Mouse (Mus musculus) heart, embryonic 15.5 days (tissue): ENCODE results near the gene Zfyve19. TPM values are rescaled to one million over a fixed set of nuclear protein-coding genes. Genes with fewer than 3 reads are reported as not detected.

Experiments used
- ATAC-seq: fragments of 200-750 bp; cut with Nextera tagmentation; replicated peaks from 2 replicates; pipeline ENCODE4 v1.8.0; 2017; ENCODE audit warnings: low read depth, moderate TSS enrichment; ENCODE audit not compliant: insufficient number of reproducible peaks, insufficient read depth, low FRiP score
- H3K27ac ChIP-seq: fragments of 300-500 bp; sonication (generic); 2 replicates; pipeline ENCODE4 v1.5.1; 2015; ENCODE audit warnings: mild to moderate bottlenecking, inconsistent platforms
- H3K27me3 ChIP-seq: fragments of 300-500 bp; sonication (generic); 2 replicates; pipeline ENCODE4 v1.6.1; 2015; ENCODE audit warnings: inconsistent platforms
- H3K36me3 ChIP-seq: fragments of 300-500 bp; sonication (generic); 2 replicates; pipeline ENCODE4 v1.6.1; 2015; ENCODE audit warnings: mild to moderate bottlenecking, inconsistent platforms
- H3K4me1 ChIP-seq: fragments of 300-500 bp; sonication (generic); replicated peaks from 2 replicates; pipeline ENCODE4 v1.6.1; 2015; ENCODE audit warnings: inconsistent platforms
- H3K4me2 ChIP-seq: fragments of 300-500 bp; sonication (generic); 2 replicates; pipeline ENCODE4 v1.6.1; 2015; ENCODE audit warnings: inconsistent platforms, mild to moderate bottlenecking, moderate library complexity
- H3K4me3 ChIP-seq: fragments of 300-500 bp; sonication (generic); 2 replicates; pipeline ENCODE4 v1.5.1; 2015; ENCODE audit warnings: mild to moderate bottlenecking, inconsistent platforms
- H3K9ac ChIP-seq: fragments of 300-500 bp; sonication (generic); 2 replicates; pipeline ENCODE4 v1.6.1; 2015; ENCODE audit warnings: mild to moderate bottlenecking, inconsistent platforms
- H3K9me3 ChIP-seq: fragments of 300-500 bp; sonication (generic); replicated peaks from 2 replicates; pipeline ENCODE4 v1.6.1; 2016; ENCODE audit warnings: inconsistent platforms
- WGBS: fragments of 180-500 bp; shearing (Covaris S2); methylation state at CpG from one replicate; pipeline ENCODE4 v1.1.7; 2015; ENCODE audit warnings: mixed read lengths; 5-methylcytosine and 5-hydroxymethylcytosine counted together
- polyA plus RNA-seq: library from polyadenylated mRNA; unstranded; fragments of >200 nt; fragmentation: Nextera tagmentation; extraction: Ambion mirVana; gene quantifications from 2 replicates; pipeline ENCODE4 v1.2.1, GENCODE M21; 2015

Gene Zfyve19
- 29.7 and 36.3 TPM in 2 replicates for polyA plus RNA-seq

DNA sequence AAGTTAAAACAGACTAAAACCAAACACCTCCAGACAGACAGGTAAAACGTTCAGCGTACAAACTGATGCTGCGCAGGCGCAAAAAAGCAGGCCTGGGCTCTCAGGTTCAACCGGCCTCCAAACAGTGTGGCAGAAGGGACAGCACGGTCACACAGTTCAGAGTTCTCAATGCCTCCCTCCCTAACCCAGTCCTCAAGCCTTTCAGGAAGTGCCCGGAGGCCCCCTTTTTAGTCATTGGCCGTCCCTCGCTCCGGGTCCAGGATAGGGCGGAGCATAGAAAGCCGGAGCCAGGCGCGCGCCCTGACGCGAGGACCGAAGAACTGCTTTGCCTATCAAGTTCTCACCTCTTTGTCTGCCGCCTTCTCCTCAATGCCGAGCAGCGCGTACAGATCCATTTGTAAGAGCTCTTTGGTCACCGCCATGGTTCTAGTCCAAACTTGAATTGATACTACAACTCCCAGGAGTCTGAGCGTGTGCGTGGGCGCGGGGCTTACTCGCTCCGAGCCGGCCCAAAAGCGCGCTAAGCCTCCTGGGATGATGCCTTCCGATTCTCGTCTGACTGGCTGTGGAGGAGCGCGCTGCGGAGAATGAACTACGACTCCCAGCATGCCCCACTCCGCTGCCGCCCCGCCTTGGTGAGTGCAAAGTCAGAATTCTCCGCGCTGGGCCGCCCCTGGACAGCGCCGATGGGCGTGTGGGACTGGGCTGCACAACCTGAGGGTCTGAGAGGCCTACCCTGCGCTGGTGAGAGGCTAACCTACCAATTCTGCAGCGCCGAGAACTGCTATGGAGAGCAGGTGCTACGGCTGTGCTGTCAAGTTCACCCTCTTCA lies at the start of gene Zfyve19, which contains the start of gene Dnajc17:
Zfyve19 (plus strand) TSS at position 274 of the 832 bp plus-strand sequence.
Dnajc17 (minus strand) TSS at position 452 of the 832 bp plus-strand sequence.
- under 1% methylated on average over 51 of the region's 51 CpGs for WGBS
- H3K4me1 ChIP-seq: peaks cover 18% of the 10 kb centered on the region
- H3K27ac ChIP-seq: peak within 1 kb of the TSS; percentile 93
- ATAC-seq: peak; percentile 95
- H3K27me3 ChIP-seq: no peaks in the 10 kb centered on the region
- H3K9ac ChIP-seq: peak within 1 kb of the TSS; percentile 79
- peak within 1 kb of the TSS; percentile 89 for H3K4me3 ChIP-seq
- peak within 1 kb of the TSS; percentile 64 for H3K4me2 ChIP-seq
- no peaks in the 10 kb centered on the region for H3K9me3 ChIP-seq
- peaks cover 30% of the 10 kb centered on the region for H3K36me3 ChIP-seq

DNA sequence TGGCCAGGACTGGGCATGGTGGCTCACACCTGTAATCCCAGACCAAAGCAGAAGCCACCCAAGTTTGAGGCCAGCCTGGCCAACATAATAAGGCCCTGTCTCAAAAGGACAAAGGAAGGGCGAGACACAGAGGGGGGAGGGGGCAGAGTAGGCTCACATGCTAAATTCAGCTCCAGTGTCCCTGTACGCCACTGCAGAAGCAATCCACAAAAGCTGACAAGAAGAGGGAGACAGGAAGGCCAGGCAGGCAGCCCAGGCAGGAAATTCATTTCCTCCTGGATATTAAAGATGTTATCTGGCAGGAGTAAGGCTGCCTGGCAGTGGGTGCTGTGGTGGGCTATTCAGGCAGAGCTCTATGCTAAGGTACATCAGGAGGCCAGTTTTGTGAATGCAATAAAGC lies 47.2 kb upstream of the Zfyve19 start:
- no peak overlapping the region for H3K9ac ChIP-seq
- peaks cover 11% of the 10 kb centered on the region for H3K4me1 ChIP-seq
- no peak for ATAC-seq
- no peaks in the 10 kb centered on the region for H3K36me3 ChIP-seq
- 22% methylated on average over 2 of the region's 2 CpGs for WGBS
- H3K27ac ChIP-seq: peak overlapping the region; percentile 31
- no peaks in the 10 kb centered on the region for H3K9me3 ChIP-seq
- H3K4me2 ChIP-seq: no peak overlapping the region
- H3K27me3 ChIP-seq: peaks cover 9% of the 10 kb centered on the region; the same call in 1 of the 2 replicates
- no peak overlapping the region for H3K4me3 ChIP-seq

DNA sequence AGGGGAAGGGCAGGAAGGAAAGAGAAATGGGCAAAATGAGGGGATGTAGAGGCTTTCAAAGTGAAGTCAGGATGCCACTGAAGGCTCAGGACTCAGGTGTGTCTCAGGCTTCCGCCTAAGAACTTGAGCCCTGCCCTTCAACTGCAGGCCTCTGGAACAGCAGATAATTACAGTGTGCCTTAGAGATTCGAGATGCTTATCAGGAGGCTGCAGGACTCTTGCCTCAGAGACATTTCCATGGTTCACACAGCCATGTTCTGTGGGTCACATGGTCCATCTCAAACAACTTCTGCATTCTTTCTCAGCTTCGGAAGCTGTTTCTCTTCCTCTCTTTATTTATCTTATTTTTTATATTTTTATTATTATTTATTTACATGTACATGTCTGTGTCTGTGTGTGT lies 45.3 kb upstream of the Zfyve19 start:
- peaks cover 20% of the 10 kb centered on the region for H3K27me3 ChIP-seq
- 59% methylated on average over 3 of the region's 3 CpGs for WGBS
- no peak overlapping the region for H3K4me3 ChIP-seq
- no peaks in the 10 kb centered on the region for H3K9me3 ChIP-seq
- no peaks in the 10 kb centered on the region for H3K36me3 ChIP-seq
- no peak overlapping the region for H3K4me2 ChIP-seq
- no peak for ATAC-seq
- no peak overlapping the region for H3K27ac ChIP-seq
- H3K4me1 ChIP-seq: peaks cover 23% of the 10 kb centered on the region
- H3K9ac ChIP-seq: no peak overlapping the region

DNA sequence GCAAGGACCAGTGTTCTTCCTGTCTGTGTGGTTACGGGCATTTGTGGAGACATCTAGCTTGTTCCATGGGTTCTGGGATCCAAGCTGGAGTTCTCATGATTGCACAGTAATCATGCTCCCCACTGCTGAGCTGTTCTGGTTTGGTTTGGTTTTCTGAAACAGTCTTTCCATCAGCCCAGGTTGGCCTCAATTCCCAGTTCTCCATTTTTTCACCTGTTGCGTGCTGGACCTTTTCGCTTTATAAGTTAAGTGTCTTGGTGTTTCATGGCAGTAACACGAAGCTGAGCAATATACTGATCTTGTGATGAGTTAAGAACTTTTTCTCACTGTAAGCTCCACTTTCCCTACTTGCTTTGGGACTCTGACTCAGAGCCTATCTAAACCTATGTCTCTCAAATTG lies 44.4 kb upstream of the Zfyve19 start:
- 82% methylated on average over 4 of the region's 4 CpGs for WGBS
- H3K27me3 ChIP-seq: peaks cover 21% of the 10 kb centered on the region
- no peak for ATAC-seq
- no peaks in the 10 kb centered on the region for H3K9me3 ChIP-seq
- peaks cover 23% of the 10 kb centered on the region for H3K4me1 ChIP-seq
- H3K4me3 ChIP-seq: no peak overlapping the region
- no peaks in the 10 kb centered on the region for H3K36me3 ChIP-seq
- no peak overlapping the region for H3K27ac ChIP-seq
- no peak overlapping the region for H3K9ac ChIP-seq
- no peak overlapping the region for H3K4me2 ChIP-seq

DNA sequence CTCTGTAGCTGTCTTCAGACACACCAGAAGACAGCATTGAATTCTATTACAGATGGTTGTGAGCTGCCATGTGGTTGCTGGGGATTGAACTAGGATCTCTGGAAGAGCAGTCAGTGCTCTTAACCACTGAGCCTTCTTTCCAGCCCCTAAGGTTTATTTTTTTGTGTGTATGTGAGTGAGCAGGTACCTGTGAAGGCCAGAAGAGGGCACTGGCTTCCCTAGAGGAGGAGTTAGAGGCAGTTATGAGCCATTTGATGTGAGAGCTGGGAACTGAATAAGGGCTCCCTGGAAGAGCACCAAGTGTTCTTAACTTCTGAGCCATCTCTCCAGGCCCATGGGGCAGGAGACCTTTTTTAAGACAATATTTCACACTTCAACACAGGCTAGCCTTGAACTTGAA lies 43.0 kb upstream of the Zfyve19 start:
- H3K27me3 ChIP-seq: peaks cover 21% of the 10 kb centered on the region
- H3K4me3 ChIP-seq: no peak overlapping the region
- no peak overlapping the region for H3K9ac ChIP-seq
- no peaks in the 10 kb centered on the region for H3K36me3 ChIP-seq
- peaks cover 23% of the 10 kb centered on the region for H3K4me1 ChIP-seq
- ATAC-seq: no peak
- no peak overlapping the region for H3K4me2 ChIP-seq
- no peak overlapping the region for H3K27ac ChIP-seq
- H3K9me3 ChIP-seq: no peaks in the 10 kb centered on the region

DNA sequence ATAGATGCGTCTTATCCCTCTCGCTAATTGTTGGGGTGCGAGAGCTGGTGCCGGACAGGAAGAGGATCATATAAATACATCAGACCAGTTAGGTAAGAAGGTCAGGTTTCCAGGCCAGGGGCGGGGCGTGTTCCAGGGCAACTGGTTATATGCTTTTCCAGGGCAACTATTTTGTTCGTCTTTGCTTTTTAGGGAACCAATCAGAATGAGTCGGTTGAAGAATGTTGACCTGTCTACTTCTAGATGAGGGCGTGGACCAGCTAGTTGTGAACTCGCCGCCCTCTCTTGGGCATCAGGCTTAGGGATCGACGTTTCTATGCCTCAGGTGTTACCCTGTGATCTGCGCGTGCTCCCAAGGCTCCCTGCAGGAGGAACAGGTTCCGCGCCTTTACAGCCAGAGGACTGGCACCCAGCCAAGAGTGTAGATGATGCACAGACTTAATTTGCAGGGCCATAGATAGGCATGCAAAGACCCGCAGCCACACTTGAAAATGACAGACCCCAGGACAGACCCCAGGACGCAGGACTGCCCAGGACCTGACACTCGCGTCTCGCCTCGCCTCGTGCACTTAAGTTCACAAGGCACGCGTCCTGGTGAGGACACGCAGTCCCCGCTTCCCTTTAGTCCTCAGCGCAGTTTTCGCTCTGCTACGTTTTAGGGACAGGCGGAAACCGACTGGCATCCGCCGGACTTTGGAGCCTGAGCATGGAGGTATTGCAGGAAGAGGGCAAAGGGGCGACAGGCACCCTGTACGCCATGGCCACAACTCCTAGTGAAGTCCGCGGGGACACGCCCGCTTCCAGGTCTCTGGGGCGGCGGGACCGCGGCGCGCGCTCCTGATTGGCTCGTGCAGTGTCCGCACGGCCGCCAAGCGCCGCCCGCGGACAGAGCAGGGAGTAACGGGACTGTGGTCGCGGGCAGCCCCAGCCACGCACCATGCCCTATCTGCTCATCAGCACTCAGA lies 41.2 kb upstream of the Zfyve19 start, which contains the start of gene Gchfr:
Gchfr (plus strand) TSS at position 873 of the 965 bp plus-strand sequence.
- under 1% methylated on average over 60 of the region's 60 CpGs for WGBS
- Histone ChIP-seq H3K9ac (peak within 1 kb of the TSS; percentile 53), H3K27ac (no peak within 1 kb of the TSS), H3K36me3 (no peaks in the 10 kb centered on the region; the same call in 1 of the 2 replicates), H3K9me3 (no peaks in the 10 kb centered on the region), H3K4me2 (peak within 1 kb of the TSS; percentile 98), H3K4me1 (peaks cover 19% of the 10 kb centered on the region), H3K27me3 (peaks cover 21% of the 10 kb centered on the region), H3K4me3 (peak within 1 kb of the TSS; percentile 61)
- ATAC-seq: peak; percentile 78

DNA sequence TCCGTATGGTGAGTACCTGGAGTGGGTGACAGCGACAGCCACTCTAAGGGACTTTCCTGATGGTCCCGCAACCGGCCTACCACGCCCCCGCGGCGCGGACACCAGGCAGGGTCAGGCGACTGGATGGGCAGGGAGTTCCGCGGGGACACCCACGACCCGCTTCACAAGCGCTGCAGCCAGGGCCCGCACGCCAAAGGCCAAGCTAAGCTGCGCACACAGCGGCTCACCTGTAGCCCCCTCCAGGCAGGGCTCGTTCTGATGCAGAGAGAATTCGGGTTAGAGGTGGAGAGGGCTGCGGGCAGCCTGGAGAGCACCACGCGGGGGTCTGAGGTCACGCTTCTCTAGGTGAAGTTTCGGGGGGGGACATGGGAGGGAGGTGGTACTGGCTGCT lies 40.6 kb upstream of the Zfyve19 start:
- no peak for ATAC-seq
- 3% methylated on average over 26 of the region's 26 CpGs for WGBS
- H3K4me2 ChIP-seq: peak overlapping the region; percentile 98
- no peak overlapping the region for H3K27ac ChIP-seq
- H3K36me3 ChIP-seq: no peaks in the 10 kb centered on the region; the same call in 1 of the 2 replicates
- no peaks in the 10 kb centered on the region for H3K9me3 ChIP-seq
- peaks cover 25% of the 10 kb centered on the region for H3K4me1 ChIP-seq
- H3K9ac ChIP-seq: peak overlapping the region; percentile 53
- H3K27me3 ChIP-seq: peaks cover 21% of the 10 kb centered on the region
- H3K4me3 ChIP-seq: peak overlapping the region; percentile 61

DNA sequence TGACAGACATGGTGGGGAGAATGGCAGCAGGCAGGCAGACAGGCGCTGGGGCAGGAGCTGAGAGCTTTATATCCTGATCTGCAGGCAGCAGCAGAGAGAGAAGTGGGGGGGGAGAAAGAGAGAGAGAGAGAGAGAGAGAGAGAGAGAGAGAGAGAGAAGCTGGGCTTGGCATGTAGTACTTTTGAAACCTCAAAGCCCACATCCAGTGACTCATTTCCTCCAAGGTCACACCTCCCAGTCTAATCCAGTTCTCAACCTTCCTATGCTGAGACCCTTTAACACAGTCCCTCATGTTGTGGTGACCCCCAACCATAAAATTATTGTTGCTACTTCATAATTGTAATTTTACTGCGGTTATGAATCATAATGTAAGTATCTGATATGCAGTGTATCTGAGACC lies 38.1 kb upstream of the Zfyve19 start:
- Histone ChIP-seq H3K4me2 (no peak overlapping the region), H3K4me1 (peaks cover 40% of the 10 kb centered on the region), H3K36me3 (no peaks in the 10 kb centered on the region; the same call in 1 of the 2 replicates), H3K27me3 (peaks cover 20% of the 10 kb centered on the region), H3K27ac (no peak overlapping the region), H3K4me3 (no peak overlapping the region), H3K9me3 (no peaks in the 10 kb centered on the region), H3K9ac (no peak overlapping the region)
- ATAC-seq: no peak
- WGBS: 82% methylated on average over 2 of the region's 2 CpGs

DNA sequence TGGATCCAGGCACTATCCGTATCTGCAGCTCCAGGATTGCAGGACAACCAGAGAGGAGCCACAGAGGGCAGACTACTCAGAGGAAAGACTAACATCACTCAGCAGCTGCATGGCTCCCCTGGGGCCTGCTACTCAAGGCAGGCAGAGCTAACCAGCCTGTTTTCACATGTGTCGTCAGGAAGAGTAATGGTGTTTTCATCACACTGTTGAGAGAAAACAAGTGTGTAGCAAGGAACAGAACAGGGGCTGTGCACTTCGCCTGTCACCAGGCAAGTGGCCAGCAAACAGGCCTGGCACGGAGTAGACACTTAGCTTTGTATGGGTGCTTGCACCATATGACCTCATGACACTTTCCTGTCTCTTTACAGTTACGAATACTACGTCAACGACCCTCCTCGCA lies 36.8 kb upstream of the Zfyve19 start:
- H3K27me3 ChIP-seq: peaks cover 11% of the 10 kb centered on the region
- no peak for ATAC-seq
- H3K4me3 ChIP-seq: no peak overlapping the region
- WGBS: 42% methylated on average over 8 of the region's 8 CpGs
- H3K9me3 ChIP-seq: no peaks in the 10 kb centered on the region
- no peak overlapping the region for H3K27ac ChIP-seq
- no peaks in the 10 kb centered on the region; the same call in 1 of the 2 replicates for H3K36me3 ChIP-seq
- H3K4me1 ChIP-seq: peaks cover 39% of the 10 kb centered on the region
- H3K4me2 ChIP-seq: no peak overlapping the region
- H3K9ac ChIP-seq: no peak overlapping the region

DNA sequence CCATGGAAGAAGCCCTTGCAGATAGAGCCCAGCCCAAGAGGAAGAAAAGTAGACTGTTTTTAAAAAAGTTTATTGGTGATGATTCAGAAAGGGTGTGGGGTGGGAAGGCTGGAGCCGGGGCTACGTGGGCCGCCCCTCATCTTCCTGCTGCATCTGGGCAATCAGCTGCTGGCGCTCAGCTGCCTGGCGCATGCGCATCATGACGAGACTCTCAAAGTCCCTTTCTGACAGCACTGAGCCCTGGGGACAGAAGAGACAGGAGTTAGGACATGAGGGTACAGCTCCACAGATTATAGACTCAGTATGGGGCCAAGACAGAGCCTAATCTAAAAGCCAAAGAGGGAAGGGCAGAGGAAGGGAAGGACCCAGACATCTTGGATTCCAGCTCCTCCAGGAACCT lies 36.0 kb upstream of the Zfyve19 start:
- Histone ChIP-seq H3K4me2 (peak overlapping the region; percentile 56), H3K27me3 (peaks cover 7% of the 10 kb centered on the region), H3K36me3 (no peaks in the 10 kb centered on the region; the same call in 1 of the 2 replicates), H3K4me3 (no peak overlapping the region), H3K27ac (peak overlapping the region; percentile 17; the same call in 1 of the 2 replicates), H3K9me3 (no peaks in the 10 kb centered on the region), H3K4me1 (peaks cover 30% of the 10 kb centered on the region), H3K9ac (no peak overlapping the region)
- ATAC-seq: no peak
- 82% methylated on average over 7 of the region's 7 CpGs for WGBS
